Mouse (Mus musculus): ENCODE measurements around the gene Rabggta. TPM values are rescaled to one million over a fixed set of nuclear protein-coding genes. Genes with fewer than 3 reads are reported as not detected.
A peak's percentile ranks its signal among the peaks of the same experiment; 100 is the strongest.

Rabggta gene
- total and polyA plus RNA-seq, 3 experiments = 12.4 to 27.6 (median 15.2) TPM

DNA sequence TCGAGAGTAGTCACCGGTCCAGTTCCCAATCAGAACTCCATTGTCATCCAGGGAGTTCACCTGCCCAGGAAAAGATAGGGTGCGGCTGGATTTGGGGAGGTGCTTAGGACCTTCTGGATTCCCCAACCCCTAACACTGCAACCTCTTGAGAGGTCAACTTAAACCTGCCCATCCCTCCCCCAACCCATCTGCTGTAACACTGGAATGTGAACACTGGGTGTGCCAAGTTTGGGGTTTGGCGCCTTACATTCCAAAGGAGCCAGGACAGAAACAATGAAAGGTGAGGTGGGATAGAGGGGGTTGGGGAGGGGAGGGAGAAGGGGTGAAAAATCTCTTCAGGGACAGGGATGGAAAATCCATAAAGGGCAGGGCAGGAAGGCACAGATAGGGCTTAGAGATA is 12.6 kb downstream of the Rabggta start:
- H3K27me3 ChIP-seq (ENCODE audit: insufficient read depth, low read length) = no peaks in the 10 kb centered on the region
- peaks cover 84% of the 10 kb centered on the region for H3K4me1 ChIP-seq (ENCODE audit: insufficient read depth, low read depth, low read length)
- TF ChIP-seq GATA2 (IDR thresholded peaks at IDR 0.05; ENCODE audit: borderline replicate concordance, low read depth, low read length) = no peak
- TF ChIP-seq TAL1 (conservative IDR thresholded peaks at IDR 0.05; ENCODE audit: low read depth, low read length) = no peak
- no peak for TF ChIP-seq GATA1 (IDR thresholded peaks at IDR 0.05; ENCODE audit: borderline replicate concordance, low read length)
- TF ChIP-seq CTCF (IDR thresholded peaks at IDR 0.05; ENCODE audit: low read depth, low read length) = no peak
- TF ChIP-seq POLR2AphosphoS5 (IDR thresholded peaks at IDR 0.05; ENCODE audit: insufficient replicate concordance, low read depth, low read length) = no peak
- no peak for ATAC-seq (ENCODE audit: extremely low read depth, insufficient number of reproducible peaks, low FRiP score, poor library complexity, severe bottlenecking)
- no peak for DNase-seq (ENCODE audit: low spot score)
- H3K4me3 ChIP-seq (ENCODE audit: low read depth, low read length) = no peak overlapping the region
- no peaks in the 10 kb centered on the region for H3K9me3 ChIP-seq (replicated peaks)
- peaks cover 58% of the 10 kb centered on the region for H3K36me3 ChIP-seq (replicated peaks)

DNA sequence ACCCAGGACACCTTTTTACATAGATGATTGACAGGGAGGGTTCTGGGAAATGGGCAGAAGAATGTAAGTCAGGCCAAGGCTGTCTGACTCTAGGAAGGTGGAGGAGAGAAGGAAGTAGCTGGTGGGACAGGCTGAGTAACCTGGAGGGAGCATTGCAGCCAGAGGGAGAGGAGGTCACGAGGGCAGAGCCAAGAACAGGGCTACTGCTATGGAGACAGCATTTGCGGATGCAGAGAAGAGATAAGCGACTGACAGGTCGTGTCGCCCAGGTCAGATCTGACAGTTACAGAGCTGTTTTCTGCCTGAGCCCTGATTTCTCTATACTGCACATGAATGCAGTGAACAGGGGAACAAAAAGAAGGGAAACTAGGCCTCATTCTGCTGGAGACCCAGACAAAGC is 14.7 kb downstream of the Rabggta start:
- Histone ChIP-seq H3K9me3 (replicated peaks) (no peaks in the 10 kb centered on the region), H3K27me3 (ENCODE audit: insufficient read depth, low read length) (no peaks in the 10 kb centered on the region), H3K36me3 (replicated peaks) (peaks cover 79% of the 10 kb centered on the region), H3K4me1 (ENCODE audit: insufficient read depth, low read depth, low read length) (peaks cover 66% of the 10 kb centered on the region), H3K4me3 (ENCODE audit: low read depth, low read length) (no peak overlapping the region; the same call in 1 of the 2 replicates)
- ATAC-seq (ENCODE audit: extremely low read depth, insufficient number of reproducible peaks, low FRiP score, poor library complexity, severe bottlenecking) = peak; percentile 89
- TF ChIP-seq TAL1 (conservative IDR thresholded peaks at IDR 0.05; ENCODE audit: low read depth, low read length) (peak; percentile 47), GATA2 (IDR thresholded peaks at IDR 0.05; ENCODE audit: borderline replicate concordance, low read depth, low read length) (no peak)
- peak; percentile 67 for DNase-seq (ENCODE audit: low spot score)

DNA sequence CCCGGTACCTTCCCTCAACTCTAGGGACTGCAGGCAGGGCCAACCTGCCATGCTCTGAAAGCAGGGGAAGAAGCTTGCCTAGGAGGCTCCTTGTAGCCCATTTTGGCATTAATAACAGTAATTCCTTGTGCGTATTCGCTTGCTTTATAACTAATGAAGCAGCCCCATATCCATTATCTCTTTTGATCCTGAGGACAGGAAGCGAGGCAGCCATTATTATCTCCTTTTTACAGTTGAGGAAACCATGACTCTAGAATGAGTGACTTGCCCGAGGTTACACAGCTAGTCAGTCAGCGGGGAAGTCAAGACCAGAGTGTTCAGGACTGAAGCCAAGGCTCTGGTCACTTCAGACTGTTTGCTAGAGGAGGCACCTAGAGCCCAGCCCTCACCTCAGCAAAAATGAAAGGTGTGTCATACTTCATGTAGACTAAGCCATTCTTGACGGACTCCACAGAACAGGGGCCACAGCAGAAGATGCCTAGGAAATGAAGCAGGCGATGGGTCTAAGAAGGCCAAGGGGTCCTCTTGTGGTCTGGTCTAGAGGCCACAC is 15.9 kb downstream of the Rabggta start:
- peaks cover 80% of the 10 kb centered on the region for H3K36me3 ChIP-seq (replicated peaks)
- DNase-seq (ENCODE audit: low spot score) (no peak), ATAC-seq (ENCODE audit: extremely low read depth, insufficient number of reproducible peaks, low FRiP score, poor library complexity, severe bottlenecking) (no peak)
- H3K27me3 ChIP-seq (ENCODE audit: insufficient read depth, low read length) = no peaks in the 10 kb centered on the region
- H3K4me1 ChIP-seq (ENCODE audit: insufficient read depth, low read depth, low read length) = peaks cover 54% of the 10 kb centered on the region
- no peak overlapping the region for H3K4me3 ChIP-seq (ENCODE audit: low read depth, low read length)
- H3K9me3 ChIP-seq (replicated peaks) = no peaks in the 10 kb centered on the region
- TF ChIP-seq GATA1 (IDR thresholded peaks at IDR 0.05; ENCODE audit: borderline replicate concordance, low read length) = no peak
- no peak for TF ChIP-seq POLR2AphosphoS5 (IDR thresholded peaks at IDR 0.05; ENCODE audit: insufficient replicate concordance, low read depth, low read length)
- TF ChIP-seq TAL1 (conservative IDR thresholded peaks at IDR 0.05; ENCODE audit: low read depth, low read length) = no peak
- no peak for TF ChIP-seq GATA2 (IDR thresholded peaks at IDR 0.05; ENCODE audit: borderline replicate concordance, low read depth, low read length)
- TF ChIP-seq CTCF (IDR thresholded peaks at IDR 0.05; ENCODE audit: low read depth, low read length) = no peak

DNA sequence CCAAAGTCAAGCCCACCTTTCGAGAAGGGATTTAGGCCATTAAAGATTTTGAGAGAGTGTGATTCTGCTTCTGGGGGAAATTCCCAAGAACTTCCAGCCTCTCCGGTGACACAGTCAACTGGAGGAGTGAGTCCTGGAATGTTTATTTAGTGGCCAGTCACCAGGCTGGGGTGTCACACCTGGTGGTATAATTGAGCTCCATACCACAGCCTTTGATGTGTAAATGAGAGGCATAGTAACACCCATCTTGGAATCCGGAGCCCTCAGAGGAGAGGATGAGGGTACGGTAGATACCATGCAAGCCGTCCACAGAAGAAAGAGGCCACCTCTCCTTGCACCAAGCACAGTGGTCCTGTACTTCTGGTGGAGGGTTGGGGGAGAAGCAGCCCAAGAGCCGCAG is 19.3 kb downstream of the Rabggta start:
- no peak for DNase-seq (ENCODE audit: low spot score)
- H3K4me3 ChIP-seq (ENCODE audit: low read depth, low read length) = no peak overlapping the region
- TF ChIP-seq CTCF (IDR thresholded peaks at IDR 0.05; ENCODE audit: low read depth, low read length) = no peak
- TF ChIP-seq TAL1 (conservative IDR thresholded peaks at IDR 0.05; ENCODE audit: low read depth, low read length) = no peak
- TF ChIP-seq GATA1 (IDR thresholded peaks at IDR 0.05; ENCODE audit: borderline replicate concordance, low read length) = no peak
- no peak for TF ChIP-seq POLR2AphosphoS5 (IDR thresholded peaks at IDR 0.05; ENCODE audit: insufficient replicate concordance, low read depth, low read length)
- TF ChIP-seq GATA2 (IDR thresholded peaks at IDR 0.05; ENCODE audit: borderline replicate concordance, low read depth, low read length) = no peak
- H3K9me3 ChIP-seq (replicated peaks) = no peaks in the 10 kb centered on the region
- H3K27me3 ChIP-seq (ENCODE audit: insufficient read depth, low read length) = no peaks in the 10 kb centered on the region
- no peak for ATAC-seq (ENCODE audit: extremely low read depth, insufficient number of reproducible peaks, low FRiP score, poor library complexity, severe bottlenecking)
- H3K4me1 ChIP-seq (ENCODE audit: insufficient read depth, low read depth, low read length) = peaks cover 40% of the 10 kb centered on the region
- peaks cover 80% of the 10 kb centered on the region for H3K36me3 ChIP-seq (replicated peaks)

DNA sequence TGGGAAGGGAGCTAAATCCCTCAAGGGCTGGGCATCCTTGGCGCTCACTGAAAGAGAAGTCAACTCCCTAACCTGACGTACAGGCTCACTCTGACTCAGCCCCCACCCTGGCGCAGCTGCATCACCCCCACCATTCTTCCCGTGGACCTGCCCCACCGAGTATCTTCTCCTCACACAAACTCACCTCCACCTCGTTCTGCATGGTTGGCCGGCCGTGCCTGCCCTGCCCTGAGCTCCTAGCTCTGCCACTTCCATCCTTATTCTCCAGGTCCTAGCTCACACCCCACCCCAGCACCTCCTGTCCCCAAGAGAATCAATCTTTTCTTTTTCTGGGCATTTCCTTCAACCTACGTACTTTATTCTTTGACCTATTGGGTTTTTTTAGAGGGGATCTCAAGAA is 20.9 kb downstream of the Rabggta start:
- TF ChIP-seq GATA1 (IDR thresholded peaks at IDR 0.05; ENCODE audit: borderline replicate concordance, low read length) (no peak), GATA2 (IDR thresholded peaks at IDR 0.05; ENCODE audit: borderline replicate concordance, low read depth, low read length) (no peak), TAL1 (conservative IDR thresholded peaks at IDR 0.05; ENCODE audit: low read depth, low read length) (no peak), CTCF (IDR thresholded peaks at IDR 0.05; ENCODE audit: low read depth, low read length) (no peak), POLR2AphosphoS5 (IDR thresholded peaks at IDR 0.05; ENCODE audit: insufficient replicate concordance, low read depth, low read length) (no peak)
- peaks cover 35% of the 10 kb centered on the region for H3K4me1 ChIP-seq (ENCODE audit: insufficient read depth, low read depth, low read length)
- no peaks in the 10 kb centered on the region for H3K27me3 ChIP-seq (ENCODE audit: insufficient read depth, low read length)
- ATAC-seq (ENCODE audit: extremely low read depth, insufficient number of reproducible peaks, low FRiP score, poor library complexity, severe bottlenecking) (no peak), DNase-seq (ENCODE audit: low spot score) (no peak)
- H3K36me3 ChIP-seq (replicated peaks) = peaks cover 68% of the 10 kb centered on the region
- no peak overlapping the region for H3K4me3 ChIP-seq (ENCODE audit: low read depth, low read length)
- no peaks in the 10 kb centered on the region for H3K9me3 ChIP-seq (replicated peaks)

DNA sequence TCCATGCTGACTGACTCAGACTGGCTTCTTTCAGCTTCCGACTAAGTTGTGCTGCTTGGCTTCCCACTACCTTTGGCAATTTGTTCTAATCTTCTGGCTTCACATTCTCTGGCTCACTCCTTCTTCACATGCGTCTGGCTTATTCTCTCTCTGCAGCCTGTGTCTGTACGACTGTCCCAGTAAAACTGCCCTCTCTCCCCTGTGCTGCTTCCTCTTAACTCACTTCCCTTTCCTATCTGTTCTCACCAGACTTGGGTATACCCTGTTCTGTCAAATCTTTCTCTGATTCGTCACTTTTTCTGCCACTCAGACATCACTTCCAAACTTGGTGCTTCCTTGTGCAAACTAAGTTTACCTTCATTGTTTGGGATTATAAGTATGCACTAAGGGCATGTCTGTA is 24.8 kb downstream of the Rabggta start:
- H3K27me3 ChIP-seq (ENCODE audit: insufficient read depth, low read length) = no peaks in the 10 kb centered on the region
- peak; percentile 45 for DNase-seq (ENCODE audit: low spot score)
- H3K4me1 ChIP-seq (ENCODE audit: insufficient read depth, low read depth, low read length) = peaks cover 26% of the 10 kb centered on the region
- peaks cover 10% of the 10 kb centered on the region for H3K9me3 ChIP-seq (replicated peaks)
- peak; percentile 49 for ATAC-seq (ENCODE audit: extremely low read depth, insufficient number of reproducible peaks, low FRiP score, poor library complexity, severe bottlenecking)
- H3K36me3 ChIP-seq (replicated peaks) = peaks cover 29% of the 10 kb centered on the region
- no peak for TF ChIP-seq POLR2AphosphoS5 (IDR thresholded peaks at IDR 0.05; ENCODE audit: insufficient replicate concordance, low read depth, low read length)
- no peak for TF ChIP-seq GATA2 (IDR thresholded peaks at IDR 0.05; ENCODE audit: borderline replicate concordance, low read depth, low read length)
- TF ChIP-seq TAL1 (conservative IDR thresholded peaks at IDR 0.05; ENCODE audit: low read depth, low read length) = no peak
- no peak for TF ChIP-seq GATA1 (IDR thresholded peaks at IDR 0.05; ENCODE audit: borderline replicate concordance, low read length)
- no peak for TF ChIP-seq CTCF (IDR thresholded peaks at IDR 0.05; ENCODE audit: low read depth, low read length)
- peak overlapping the region; percentile 55 for H3K4me3 ChIP-seq (ENCODE audit: low read depth, low read length)

Measured in G1E (cell line).